Mouse (Mus musculus): ENCODE data around the gene Kdelc2.

Kdelc2 gene

DNA sequence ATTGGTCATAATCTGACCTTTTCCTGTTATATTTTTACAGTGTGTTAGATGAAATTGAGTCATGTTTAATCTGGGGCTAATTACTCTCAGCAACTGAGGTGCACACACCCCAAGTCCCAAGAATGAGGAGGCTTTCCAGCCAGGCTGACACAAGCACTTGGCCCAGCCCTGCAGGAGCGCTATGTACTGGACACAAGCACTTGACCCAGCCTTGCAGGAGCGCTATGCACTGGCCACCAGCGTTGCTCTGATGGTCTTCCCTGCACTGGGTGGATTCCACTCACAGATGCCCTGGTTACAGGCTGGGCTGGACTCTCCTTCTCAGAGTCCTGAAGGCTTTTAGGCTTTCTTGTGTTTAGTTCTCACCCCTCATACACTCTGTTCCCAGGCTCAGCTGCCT, 5.3 kb downstream of the Kdelc2 start:
- DNase-seq = no peak

DNA sequence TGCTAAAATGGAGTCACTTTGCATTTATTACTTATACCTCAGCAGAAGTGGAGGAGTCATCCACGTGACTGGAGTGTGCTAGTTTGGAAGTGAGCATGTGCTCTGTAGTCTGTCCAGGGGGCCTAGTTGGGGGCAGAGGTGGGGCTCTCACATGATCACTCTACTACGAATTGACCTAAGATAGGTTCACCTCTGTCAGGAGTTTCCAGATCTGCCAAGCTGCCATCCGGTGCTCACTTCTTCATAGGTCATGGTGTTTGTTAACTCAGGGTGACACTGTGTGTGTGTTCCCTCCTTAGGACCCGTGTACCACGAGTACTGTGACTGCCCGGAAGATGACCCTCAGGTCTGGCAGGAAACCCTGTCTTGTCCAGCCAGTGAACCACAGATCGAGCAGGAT, 6.3 kb downstream of the Kdelc2 start:
- no peak for DNase-seq

DNA sequence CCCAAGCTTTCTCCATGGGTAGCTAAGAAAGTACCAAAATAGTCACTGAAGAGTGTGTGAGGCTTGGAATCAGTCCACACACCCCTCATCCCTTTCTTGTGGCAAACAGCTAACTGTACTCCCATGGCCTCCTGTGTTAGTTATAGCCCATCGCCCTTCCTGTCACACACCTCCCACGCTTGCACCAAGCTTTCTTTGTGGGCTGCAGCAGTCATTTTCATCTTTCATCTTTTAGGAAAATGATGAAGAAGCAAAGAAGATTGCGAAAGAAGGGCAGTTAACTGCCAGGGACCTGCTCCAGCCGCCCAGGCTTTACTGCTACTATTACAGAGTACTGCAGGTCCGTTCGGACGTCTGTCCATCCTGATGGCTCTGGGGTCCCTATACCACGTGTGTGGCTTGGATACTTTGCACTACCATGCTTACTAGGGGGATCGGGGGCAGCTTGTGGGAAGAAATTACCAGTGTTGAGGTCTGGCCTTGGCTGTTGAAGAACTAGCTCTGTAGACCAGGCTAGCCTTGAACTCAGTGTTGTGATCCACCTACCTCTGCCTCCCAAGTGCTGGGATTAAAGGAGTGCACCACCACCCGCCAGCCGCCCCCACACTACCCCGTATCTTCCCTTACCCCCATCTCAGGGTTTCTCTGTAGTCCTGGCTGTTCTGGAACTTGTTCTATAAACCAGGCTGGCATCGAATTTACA, 14.0 kb downstream of the Kdelc2 start:
- DNase-seq = no peak

DNA sequence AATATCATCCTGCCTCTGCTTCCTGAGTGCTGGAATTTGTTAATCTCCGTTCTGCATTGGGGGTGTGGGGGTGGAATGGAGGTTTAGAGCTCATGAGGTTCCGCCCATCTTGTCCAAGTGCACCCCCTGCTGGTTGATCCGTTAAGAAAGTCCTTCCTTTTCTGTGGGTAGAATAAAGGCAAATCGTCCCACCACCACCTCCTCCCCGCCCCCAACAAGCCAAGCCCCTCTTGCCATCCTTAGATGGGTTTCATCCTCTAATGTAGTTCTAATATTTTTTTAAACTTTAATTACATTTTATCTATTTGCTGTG, 14.5 kb downstream of the Kdelc2 start:
- peak; percentile 80 for DNase-seq

DNA sequence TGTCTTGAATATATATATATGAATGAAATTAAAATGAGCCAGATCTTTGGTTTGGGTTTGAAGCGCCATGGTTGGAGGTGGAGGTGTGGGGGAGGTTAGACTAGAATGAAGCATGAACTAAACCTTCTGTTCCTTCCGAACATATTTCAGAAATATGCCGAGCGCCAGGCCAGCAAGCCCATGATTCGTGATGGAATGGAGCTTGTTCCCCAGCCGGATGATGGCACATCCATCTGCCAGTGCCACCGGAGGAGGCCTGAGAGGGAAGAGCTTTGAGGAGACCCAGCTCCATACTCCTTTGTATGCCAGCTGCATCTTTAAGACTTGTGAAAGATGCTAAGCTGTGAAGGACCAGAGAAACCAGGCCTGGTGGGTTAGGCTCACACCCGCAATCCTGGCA, 15.7 kb downstream of the Kdelc2 start:
- DNase-seq = no peak

DNA sequence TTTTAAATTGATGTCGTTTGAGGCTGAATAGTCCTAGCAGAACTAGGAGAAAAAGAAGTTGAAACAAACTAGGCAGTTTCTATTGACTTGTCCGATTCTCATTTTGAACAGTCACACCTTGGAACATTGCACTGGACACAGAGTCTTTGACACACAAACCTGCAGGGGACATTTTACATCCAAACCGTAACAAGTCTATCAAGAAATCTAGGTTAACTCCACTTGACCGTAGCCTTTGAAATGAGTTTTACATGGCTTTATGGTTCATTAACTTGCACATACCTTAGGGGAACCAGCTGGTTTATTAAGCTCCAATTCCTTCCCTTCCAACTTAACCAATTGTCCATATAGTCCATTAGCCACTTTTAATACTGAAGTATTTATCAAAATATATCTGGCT, 16.9 kb downstream of the Kdelc2 start:
- DNase-seq = no peak

DNA sequence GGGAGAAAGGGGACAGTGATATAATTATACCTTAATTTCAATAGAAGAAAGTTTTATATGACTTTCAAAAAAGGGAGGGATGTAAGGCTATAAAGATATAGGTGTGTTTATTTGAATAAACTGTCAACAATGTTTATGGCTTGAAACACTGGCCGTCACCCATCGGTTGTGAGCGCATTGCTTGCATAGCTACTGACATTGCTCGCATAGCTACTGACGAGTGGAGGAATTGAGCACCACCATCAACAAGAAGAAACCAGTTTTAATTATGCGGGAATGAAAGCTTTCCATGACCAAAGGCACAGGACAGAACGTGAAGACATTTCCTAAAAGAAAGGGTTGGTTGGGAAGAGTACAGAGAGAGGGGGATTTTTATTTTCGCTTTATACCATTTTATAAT, 17.3 kb downstream of the Kdelc2 start:
- peak; percentile 41 for DNase-seq

DNA sequence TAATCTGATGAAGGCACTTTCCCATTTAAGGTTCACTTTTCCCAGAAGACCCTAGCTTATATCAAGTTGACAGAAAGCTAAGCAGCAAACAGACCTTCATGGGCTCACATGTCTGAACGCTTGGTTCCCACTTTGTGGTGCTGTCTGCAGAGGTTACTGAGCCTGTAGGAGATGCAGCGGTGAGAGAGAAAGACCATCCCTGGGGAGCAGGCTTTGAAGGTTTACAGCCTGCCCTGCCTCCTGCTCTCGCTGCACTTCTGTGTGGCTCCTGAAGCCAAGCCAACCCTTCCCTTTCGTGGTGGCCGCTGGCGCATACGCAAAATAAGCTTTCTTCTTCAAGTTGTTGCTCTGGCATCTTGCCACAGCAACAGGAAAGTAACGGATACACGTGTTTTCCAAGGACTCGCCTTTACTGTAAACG, 18.5 kb downstream of the Kdelc2 start, which contains the start of gene 4930550C14Rik:
TSS of gene 4930550C14Rik (plus strand) at position 35 of the 421 bp plus-strand sequence.
- DNase-seq = peak; percentile 76

DNA sequence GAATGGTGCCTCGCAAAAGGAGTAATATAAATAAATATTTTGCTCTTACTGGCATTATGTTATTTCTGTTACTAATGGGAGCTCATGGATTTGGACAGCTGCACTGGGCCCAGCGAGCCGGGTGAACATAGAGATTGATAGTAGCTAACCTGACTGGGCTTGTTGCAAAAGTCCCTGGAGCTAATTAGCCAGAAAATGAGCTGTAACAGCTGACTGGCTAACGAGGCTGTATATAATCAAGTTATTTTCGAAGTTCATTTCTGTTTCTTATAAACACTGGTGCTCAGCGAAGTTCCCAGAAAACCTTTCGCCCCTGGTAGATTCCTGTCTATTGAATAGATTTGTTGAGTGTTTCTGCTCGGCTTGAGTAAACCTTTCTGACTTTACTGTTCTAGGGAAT, 19.2 kb downstream of the Kdelc2 start:
- no peak for DNase-seq

DNA sequence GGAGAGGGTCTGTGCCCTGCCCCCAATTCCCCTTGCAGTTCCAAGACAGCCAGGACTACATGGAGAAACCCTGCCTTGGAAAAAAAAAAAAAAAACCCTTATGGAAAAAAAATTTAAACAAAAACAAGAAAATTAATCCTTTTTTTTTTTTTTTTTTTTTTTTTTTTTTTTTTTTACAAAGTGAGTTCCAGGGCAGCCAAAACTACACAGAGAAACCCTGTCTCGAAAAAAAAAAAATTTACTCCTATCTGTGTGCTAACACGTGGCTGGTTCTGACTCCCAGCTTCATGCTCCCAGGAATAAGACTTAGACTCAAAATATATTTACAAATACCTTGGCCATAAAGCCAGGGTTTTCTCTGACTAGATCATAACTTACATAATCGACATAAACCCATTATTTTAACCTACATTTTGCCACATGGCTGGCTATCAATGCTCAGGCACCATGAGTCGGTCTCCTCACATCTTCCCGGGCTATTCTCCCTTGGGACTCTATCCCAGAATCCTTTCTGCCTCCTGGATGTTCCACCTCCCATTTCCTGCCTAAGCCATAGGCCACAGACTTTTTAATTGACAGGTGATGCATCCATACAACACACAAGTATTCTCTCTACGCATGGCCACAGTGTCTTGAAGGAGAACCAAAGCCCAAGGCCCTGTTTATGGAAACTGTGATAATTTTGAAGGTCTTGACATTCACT, 20.4 kb downstream of the Kdelc2 start:
- no peak for DNase-seq

DNA sequence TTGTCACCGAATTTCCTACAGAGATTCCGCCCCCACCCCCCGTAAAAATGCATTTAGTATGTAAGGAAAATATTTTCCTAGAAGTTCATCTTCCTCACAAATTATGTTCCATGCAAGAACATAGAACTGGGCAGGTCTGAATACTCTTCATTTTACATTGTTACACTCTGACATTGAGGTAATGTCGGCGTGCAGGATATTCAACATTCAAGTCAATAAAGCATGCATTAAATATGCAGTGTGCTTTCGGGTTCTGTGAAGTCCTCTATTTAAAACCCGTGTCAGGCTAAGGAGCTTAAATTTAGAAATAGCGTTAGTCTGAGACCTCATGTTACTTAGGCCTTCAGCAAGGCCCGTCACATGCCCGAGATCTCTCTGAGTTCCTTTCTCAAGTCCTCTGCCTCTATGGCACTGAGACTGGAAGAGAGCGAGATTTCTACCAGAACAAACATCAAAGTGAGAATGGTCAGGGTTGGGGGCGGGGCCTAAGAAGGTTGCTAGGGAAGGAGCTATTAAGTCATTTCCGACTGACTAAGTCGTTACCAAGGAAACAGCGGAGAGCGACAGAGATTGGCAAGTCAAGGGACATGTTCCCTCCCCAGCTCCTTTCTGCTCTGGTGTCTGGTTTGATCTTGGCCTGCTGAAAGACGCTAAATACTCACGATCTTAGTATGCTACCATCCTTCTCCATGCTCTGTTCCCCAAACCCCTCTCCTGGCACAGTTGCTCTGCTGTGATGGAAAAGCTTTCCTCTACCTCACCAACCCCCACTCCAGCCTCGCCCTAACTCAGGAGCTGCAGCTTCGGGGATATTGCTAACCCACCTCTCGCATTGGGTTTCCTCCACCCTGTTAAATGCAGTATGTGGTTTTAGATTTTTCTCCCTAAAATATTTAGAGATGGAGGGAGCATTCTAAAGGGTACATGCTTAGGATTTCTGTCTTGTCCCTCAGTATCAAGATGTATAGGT, 21.2 kb downstream of the Kdelc2 start:
- DNase-seq = peak; percentile 86

DNA sequence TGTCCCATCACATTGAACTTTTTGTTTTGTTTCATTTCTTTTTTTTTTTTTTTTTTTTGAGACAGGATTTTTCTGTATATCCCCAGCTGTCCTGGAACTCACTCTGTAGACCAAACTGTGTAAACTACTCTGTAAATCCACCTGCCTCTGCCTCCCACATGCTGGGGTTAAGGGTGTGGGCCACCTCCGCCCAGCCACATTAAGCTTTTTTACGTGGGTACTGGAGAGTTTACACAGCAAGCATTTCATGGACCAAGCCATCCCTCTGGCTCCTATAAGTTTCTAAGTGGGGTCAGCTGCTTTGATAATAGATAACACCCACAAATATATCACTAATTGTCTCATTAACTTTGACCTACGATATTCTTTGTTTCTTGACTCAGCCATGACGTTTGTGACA, 24.7 kb downstream of the Kdelc2 start:
- DNase-seq = no peak

DNA sequence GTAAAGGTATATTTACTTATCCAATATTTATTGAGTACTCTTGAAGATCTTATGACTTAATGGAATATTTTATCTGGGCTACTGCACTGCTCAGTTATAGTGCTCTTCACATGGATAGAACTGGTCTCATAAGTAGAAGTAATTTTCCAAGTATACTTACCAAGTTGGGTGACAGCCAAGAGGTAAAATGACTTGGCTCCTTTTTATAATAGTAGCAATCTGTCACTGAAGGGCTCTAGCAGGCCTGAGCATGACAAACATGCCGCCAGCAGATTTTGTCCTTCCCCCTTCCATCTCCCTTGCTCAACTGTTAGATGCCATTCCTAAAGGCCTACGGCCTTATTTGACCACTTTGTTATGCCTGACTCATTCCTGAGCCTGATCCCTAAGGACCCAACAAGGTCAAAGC, 25.1 kb downstream of the Kdelc2 start:
- DNase-seq = no peak

DNA sequence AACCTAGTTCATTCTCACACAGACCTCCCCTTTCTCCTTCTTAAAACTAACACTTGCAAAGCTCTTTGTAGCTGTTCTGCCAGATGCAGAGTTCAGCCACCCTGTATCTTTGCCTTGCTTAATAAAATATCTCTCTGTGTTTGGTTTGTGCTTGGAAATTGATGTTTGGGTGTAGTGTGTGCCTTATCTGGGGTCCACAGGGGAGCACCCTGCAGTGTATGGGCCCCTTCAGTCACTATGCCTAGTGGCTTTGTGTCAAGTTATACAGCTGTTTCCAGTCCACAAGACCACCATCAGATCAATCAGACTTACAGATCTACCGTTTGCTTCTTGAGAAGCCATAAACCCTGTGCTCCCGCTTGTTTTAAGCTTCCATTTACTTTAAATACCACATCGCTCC, 25.6 kb downstream of the Kdelc2 start:
- DNase-seq = no peak

DNA sequence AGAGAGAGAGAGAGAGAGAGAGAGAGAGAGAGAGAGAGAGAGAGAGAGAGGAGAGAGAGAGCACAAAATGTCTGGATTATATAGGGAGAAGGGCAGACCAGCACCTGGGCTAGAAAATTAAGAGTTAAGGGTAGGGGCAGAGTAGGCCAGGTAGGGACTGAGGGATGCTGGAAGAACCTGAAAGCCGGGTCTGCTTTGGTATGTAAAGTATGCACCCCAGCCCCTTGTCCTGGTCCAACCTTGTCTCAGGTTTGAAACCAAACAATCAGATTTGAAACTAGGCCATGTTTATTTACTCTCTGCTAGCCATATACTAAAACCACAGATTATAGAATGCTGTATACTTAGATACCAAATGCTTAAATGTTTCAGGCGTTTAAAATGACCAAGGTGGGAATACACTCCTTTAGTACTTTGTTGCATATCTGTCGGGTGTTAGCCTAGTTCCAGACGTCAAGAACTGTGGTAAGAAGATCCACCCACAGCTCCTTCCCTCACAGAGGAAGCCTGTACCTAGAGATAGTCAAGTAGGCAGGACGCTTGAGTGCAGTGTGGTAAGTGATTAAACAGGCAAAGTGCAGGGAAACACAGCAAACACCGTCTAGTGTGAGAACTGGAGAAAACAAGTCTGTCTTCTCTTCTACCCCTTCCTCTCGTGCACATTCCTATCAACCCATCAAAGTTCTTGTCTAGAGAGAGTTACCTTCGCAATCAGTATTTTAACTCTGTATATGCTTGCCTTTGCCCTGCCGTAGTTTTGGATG, 38.5 kb downstream of the Kdelc2 start:
- DNase-seq = no peak

DNA sequence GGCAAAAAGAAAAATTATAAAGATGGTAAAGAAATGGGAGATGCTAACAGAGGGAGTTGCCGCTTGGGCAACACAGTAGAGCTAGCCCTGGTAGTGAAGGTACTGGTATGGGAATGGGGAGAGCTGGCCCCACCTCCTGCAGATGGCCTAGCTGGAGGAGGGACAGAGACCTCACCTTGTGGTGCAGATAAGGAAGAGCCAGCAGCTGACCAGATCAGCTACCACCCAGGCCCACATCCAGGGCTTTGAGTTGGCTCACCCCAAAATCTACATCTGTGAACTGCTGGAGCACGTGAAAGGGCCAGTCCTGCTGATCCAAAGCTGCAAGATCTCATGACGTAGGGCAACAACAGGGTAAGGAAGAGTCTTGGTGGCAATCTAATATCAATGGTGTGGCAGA, 42.9 kb downstream of the Kdelc2 start:
- no peak for DNase-seq

DNA sequence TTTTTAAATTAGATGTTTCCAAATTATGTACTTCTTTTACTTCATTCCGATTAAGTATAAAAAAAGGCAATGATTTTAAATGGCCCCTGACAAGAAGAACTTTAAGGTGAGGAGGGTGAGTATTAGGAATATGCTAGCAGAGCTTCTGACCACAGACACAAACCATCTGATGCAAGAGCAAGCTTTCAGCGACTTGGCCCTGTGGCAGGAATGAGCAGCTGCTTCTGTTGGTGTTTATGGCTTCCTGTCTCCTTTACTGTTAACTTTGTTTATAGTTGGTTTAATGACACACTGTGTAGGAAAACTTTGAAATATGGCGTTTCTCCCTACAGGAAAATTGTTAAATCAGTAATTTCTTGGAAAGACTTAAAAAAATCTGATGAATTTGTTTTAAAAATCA, 43.8 kb downstream of the Kdelc2 start:
- peak; percentile 53 for DNase-seq

DNA sequence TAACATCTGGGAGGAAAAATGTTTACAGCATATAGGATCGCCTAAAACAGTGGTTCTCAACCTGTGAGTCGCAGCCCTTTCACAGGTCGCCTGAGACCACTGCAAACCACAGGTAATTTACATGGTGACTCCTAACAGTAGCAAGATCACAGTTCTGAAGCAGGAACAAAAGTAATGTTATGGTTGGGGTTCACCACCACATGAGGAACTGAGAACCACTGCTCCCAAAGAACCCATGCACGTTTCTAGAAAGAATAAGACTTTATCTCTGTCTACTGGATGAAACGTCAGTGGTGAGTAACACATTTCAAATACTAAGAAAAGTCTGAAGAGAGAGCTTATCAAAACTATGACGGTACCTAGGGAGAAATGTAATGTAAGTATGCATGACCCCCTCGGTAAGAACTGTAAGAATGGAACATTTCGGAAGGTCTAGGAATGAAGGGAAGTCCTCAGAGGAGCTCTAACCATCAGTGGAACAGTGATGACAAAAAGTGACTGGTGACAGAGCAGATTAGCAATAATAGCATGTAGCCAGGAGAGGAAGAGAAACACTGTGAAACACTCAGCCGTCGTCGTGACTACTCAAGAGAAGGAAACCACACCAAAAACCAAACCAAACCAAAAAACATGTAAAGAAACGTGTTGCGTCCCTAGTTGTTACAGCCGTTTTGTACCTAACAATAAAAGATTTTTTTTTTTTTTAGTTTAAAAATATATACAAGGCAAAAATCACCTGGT, 52.2 kb downstream of the Kdelc2 start:
- no peak for DNase-seq

DNA sequence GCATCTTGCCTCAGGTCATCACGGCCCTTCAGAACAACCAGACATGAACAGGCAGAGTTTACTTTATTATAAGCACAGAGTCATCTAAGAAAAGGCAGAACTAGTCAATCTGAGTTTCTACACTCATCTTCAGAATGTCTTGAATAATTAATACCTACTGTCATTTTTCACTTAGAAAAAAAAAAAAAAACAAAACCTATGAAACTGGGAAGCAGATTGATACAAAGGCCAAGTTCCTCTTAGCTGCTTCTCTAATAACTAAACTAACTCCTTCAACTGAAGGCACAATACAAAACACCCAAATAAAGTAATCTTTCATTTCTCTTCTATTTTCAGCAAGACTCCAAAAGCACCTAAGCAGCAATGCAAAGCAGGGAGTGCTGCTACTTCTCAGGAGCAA, 66.8 kb downstream of the Kdelc2 start:
- DNase-seq = no peak

Data from kidney, postnatal 10 days (tissue).